Mouse (Mus musculus): ENCODE data around the gene Jmjd7.

Jmjd7 gene

GRCm38 (mm10) chr2:120026984-120027949 is at the start of gene Jmjd7, which contains the start of gene Gm28042:
Gene Jmjd7 (plus strand): TSS chr2:120027483.
Gene Gm28042 (plus strand): TSS chr2:120027493.
- in situ Hi-C loops (cut with MboI): no loop called here

GRCm38 (mm10) chr2:119980343-119980986 is 46.8 kb upstream of the Jmjd7 start:
- in situ Hi-C loops (cut with MboI): no loop called here

GRCm38 (mm10) chr2:119981631-119982030 is 45.7 kb upstream of the Jmjd7 start:
- in situ Hi-C loops (cut with MboI): no loop called here

GRCm38 (mm10) chr2:119985871-119986270 is 41.4 kb upstream of the Jmjd7 start:
- in situ Hi-C loops (cut with MboI): no loop called here

- in situ Hi-C loops (cut with MboI): no loop called here
Observed at GRCm38 (mm10) chr2:119986369-119986768, 40.9 kb upstream of the Jmjd7 start.

GRCm38 (mm10) chr2:119987441-119987840 is 39.8 kb upstream of the Jmjd7 start:
- in situ Hi-C loops (cut with MboI): no loop called here

- in situ Hi-C loops (cut with MboI): no loop called here
Observed at GRCm38 (mm10) chr2:119988952-119989351, 38.3 kb upstream of the Jmjd7 start.

GRCm38 (mm10) chr2:119990881-119991280 is 36.4 kb upstream of the Jmjd7 start:
- in situ Hi-C loops (cut with MboI): no loop called here

GRCm38 (mm10) chr2:119992349-119992748 is 34.9 kb upstream of the Jmjd7 start:
- in situ Hi-C loops (cut with MboI): no loop called here

GRCm38 (mm10) chr2:119993515-119993914 is 33.8 kb upstream of the Jmjd7 start:
- in situ Hi-C loops (cut with MboI): no loop called here

- in situ Hi-C loops (cut with MboI): no loop called here
Observed at GRCm38 (mm10) chr2:119994839-119995238, 32.4 kb upstream of the Jmjd7 start.

- in situ Hi-C loops (cut with MboI): no loop called here
Observed at GRCm38 (mm10) chr2:119995391-119996281, 31.6 kb upstream of the Jmjd7 start.

- in situ Hi-C loops (cut with MboI): no loop called here
Observed at GRCm38 (mm10) chr2:119997354-119997753, 29.9 kb upstream of the Jmjd7 start.

- in situ Hi-C loops (cut with MboI): no loop called here
Observed at GRCm38 (mm10) chr2:119999731-120000130, 27.6 kb upstream of the Jmjd7 start.

GRCm38 (mm10) chr2:120000882-120001584 is 26.2 kb upstream of the Jmjd7 start:
- in situ Hi-C loops (cut with MboI): no loop called here

- in situ Hi-C loops (cut with MboI): no loop called here
Observed at GRCm38 (mm10) chr2:120001956-120002355, 25.3 kb upstream of the Jmjd7 start.

GRCm38 (mm10) chr2:120003970-120004369 is 23.3 kb upstream of the Jmjd7 start:
- in situ Hi-C loops (cut with MboI): no loop called here

- in situ Hi-C loops (cut with MboI): no loop called here
Observed at GRCm38 (mm10) chr2:120006696-120007095, 20.6 kb upstream of the Jmjd7 start.

- in situ Hi-C loops (cut with MboI): no loop called here
Observed at GRCm38 (mm10) chr2:120007680-120008210, 19.5 kb upstream of the Jmjd7 start.

GRCm38 (mm10) chr2:120008672-120009071 is 18.6 kb upstream of the Jmjd7 start:
- in situ Hi-C loops (cut with MboI): no loop called here

Data from mature B cell (primary cell).